Mouse (Mus musculus) liver (tissue): ENCODE results near the gene Prkd2.

Experiments used
- DNase-seq: peaks from one replicate; pipeline ENCODE4 v3.0.0-alpha.2; 2020; ENCODE audit warnings: mixed read lengths

Prkd2 gene

GRCm38 (mm10) chr7:16871600-16871999 lies 28.9 kb downstream of the Prkd2 start:
- DNase-seq = no peak

DNA sequence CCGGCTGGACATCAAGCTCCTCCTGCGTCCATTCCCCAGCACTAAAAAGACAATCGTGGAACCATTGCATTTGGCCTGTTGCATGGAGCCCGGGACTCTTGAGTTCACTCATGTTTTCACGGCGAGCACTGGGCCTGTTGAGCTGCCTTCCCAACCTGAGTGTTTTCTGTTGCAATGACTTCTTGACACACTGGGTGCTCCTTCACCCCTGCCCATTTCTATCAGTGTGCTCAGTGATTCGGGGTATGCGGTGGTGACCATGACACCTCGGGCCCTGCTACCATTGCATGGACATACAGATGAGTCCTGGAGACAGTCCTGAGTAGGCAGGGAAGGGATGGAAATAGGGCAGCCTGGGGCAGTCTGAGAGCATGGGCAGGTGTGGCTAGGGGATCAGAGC lies 29.8 kb downstream of the Prkd2 start:
- DNase-seq = no peak

DNA sequence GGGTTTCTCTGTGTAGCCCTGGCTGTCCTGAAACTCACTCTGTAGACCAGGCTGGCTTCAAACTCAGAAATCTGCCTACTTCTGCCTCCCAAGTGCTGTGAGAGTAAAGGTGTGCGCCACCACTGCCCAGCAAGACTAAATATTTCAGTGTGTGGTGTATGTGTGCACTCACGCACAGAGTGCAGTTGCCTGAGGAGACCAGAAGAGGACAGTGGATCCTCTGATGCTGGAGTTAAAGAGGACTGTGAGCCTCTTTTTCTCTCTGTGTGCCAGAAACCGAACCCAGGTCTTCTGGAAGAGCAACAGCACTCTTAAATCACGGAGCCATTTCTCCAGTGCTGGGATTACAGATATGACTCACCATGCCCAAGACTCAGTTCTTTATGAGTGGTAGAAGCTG lies 30.7 kb downstream of the Prkd2 start:
- DNase-seq = no peak

DNA sequence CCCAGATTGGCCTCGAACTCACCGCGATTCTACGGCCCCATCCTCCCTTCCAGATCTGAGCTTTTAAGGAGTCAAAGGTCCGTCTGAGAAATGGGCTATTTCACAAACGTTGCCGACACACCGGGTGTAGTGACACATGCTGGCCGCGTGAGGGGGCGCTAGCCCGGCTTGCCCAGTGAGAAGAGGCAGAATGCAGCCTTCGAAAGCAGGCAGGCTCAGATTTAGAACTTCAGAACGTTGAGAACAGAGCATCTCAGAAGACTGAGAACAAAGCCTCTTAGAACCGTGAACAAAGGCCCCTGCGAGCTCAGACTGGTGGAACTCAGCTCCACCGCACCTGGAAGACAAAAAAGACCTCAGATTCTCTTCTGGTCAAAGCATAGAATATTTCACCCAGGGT lies 31.5 kb downstream of the Prkd2 start:
- DNase-seq = peak; percentile 83

DNA sequence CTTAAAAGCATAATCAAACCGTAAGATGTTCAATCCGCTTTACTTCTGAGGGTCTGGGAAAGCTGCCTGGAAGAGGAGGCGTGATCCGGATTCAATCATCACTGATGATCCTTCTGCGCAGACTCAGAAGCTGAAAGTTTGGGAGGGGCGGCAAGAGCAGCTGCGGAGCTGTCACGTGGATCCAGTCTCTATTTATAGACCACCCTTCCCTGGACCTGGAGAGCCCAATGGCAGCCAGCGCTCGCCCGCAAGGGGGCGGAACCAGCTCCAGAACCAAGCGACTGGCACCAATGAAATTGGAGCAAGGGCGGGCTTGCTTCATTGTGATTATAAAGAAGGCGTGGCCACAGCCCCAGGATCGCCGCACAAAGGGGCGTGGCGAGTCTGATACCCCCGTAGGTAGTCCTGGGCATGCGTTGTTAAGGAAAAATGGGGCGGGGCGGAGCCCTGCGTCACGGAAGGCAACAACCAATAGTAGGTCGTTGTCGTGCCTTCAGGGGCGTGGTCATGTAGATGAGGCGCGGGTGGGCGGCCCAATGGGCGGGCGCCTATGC lies 32.1 kb downstream of the Prkd2 start:
- DNase-seq = peak; percentile 100

- no peak for DNase-seq
These were observed 32.4 kb downstream of the Prkd2 start, which contains the start of gene Dact3 for GRCm38 (mm10) chr7:16875310-16875325. Dact3 (plus strand) TSS chr7:16875317.

GRCm38 (mm10) chr7:16875326-16875725 lies 32.6 kb downstream of the Prkd2 start:
- no peak for DNase-seq

DNA sequence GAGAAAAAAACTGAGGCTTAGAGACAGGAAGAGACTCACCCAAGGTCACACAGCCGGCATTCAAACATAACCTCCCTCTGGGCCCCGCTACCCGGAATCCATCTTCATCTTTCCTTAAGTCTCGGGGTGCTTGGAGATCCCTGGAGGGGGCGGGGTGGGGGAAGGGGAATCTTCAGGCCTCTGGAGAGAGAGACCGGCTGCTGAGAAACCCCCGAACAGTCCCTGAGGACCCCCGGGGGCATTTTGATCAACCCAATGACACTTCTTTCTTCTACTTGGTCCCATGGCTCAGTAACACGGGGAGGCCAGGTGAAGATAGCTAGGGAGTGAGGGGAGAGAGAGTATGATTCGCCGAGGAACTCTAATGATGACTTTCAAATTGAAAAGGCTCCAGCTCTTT lies 33.3 kb downstream of the Prkd2 start:
- no peak for DNase-seq

GRCm38 (mm10) chr7:16876608-16877007 lies 33.9 kb downstream of the Prkd2 start:
- peak; percentile 50 for DNase-seq

DNA sequence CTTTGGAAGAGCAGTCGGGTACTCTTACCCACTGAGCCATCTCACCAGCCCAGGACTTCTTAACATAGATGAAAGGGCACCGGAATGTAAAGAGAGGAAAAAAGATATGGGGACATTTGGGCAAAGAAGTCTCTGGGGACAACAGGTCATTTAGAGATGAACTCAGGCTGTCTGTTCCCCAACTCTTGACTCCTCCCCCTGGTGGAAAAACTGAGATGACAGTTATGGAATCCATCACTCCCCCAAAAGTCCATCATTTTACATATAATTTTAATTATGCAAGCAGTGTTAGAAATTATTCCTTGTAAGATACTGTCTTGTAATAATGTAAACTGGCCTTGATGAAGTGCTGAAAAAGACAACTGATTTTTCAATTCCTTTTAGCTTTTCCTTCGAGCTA lies 35.0 kb downstream of the Prkd2 start:
- no peak for DNase-seq

- peak; percentile 56 for DNase-seq
These were observed 37.3 kb downstream of the Prkd2 start for GRCm38 (mm10) chr7:16879796-16880547.

DNA sequence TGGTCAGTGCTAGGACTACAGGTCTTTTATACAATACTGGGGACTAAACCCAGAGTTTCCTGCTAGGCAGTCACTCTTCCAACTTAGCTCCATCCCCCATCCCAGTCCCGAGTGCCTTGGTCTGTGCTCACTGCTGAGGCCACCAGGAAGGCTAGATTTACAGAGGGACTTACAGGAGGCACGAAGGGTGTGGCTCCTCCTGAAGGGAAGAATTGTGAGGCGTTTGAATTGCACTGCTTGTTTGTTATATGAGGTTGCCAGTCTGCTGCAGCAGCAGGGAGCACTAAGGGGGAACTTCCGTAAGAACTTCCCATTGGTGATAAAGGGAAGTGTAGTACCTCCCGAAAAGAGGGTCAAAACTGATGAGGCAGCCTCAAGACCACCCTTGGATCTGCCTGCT lies 37.9 kb downstream of the Prkd2 start:
- DNase-seq = no peak

DNA sequence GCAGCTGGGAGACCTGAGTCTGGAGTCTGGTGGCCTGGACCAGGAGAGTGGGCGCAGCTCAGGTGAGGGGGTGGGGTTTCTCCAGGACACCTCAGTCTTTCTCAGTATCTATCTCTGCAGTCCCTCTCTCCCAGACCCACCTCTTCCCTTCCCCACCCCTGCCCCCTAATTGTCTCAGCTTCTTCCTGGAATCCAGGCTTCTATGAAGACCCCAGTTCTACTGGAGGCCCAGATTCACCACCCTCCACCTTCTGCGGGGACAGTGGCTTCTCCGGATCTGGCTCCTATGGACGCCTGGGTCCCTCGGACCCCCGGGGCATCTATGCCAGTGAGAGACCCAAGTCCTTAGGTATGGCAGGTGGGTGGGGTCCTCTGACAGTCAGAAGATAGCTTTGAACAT lies 40.5 kb downstream of the Prkd2 start:
- no peak for DNase-seq

GRCm38 (mm10) chr7:16884334-16884733 lies 41.6 kb downstream of the Prkd2 start:
- DNase-seq = no peak

GRCm38 (mm10) chr7:16885271-16885776 lies 42.6 kb downstream of the Prkd2 start:
- no peak for DNase-seq

- no peak for DNase-seq
These were observed 43.2 kb downstream of the Prkd2 start for GRCm38 (mm10) chr7:16885905-16886304.

DNA sequence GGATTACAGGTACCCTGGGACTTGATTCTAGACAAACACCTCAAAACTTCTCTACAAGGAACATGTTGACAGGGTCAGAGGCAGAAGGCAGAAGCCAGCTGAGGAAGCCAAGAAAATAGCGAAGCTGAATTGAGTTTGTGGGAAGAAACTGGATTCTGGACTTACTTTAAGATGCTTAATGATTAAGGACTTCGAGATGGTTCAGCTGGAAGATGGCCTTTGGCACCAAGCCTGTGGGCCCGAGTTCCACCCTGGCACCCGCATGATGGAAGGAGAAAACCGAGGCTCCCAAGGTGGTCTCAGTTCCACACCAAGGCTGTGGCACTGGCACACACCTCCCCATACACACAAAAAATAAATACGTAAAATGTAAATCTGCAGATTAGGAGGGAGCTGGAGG lies 47.8 kb downstream of the Prkd2 start:
- DNase-seq = no peak

GRCm38 (mm10) chr7:16890944-16891343 lies 48.2 kb downstream of the Prkd2 start:
- peak; percentile 75 for DNase-seq

DNA sequence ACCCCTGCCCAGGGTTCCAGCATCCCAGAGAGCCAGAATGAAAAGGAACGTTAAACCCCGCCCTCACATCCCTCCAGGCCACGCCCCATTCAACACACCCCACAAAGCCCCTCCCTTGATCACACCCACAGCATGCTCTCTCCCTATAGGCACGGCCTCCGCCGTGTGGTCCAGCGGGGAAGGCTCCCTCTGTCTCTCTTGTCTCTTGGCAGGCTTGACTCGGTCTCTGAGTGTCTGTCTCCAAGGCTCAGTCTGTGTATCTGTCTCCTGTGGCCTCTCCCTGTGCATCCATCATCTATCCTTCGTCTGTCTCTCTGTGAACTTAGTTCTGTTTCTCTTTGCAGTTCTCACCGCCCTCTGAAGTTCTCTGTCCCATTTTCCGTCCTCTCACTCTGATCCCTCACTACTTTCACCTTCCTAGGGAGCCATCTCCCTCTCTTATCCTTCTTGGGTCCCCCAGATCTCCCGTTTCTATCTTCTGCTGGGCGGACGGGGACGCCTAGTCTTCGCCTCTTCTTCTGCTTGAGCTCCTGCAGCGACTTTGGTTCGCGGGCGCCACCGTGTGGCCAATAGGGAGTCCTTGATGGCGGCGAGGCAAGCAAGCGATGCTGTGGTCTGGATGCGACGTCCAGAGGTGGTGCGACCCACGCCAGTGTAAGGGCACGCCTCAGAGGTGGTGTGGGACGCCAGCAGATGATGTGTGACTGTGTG lies 49.1 kb downstream of the Prkd2 start, which contains the start of gene Gng8:
TSS of gene Gng8 (plus strand) at position 146 of the 711 bp plus-strand sequence.
- DNase-seq = peak; percentile 87

DNA sequence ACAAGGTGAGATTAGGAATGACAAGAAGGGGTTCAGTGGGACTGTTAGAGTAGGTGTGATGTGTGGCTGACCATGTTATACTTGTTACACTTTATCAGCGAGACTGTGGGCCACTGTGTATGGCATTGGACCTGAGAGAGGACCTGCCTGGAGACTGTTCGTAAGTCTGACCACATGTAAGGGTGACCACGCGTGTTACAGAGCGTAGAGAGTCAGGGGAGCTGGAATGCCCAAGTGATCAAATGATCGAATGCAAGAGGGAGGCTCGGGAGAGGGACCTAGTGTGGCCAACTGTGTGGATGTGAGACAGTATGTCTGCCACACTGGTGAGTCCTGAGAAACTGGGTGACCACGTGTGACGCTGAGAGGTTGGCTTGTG lies 49.6 kb downstream of the Prkd2 start:
- DNase-seq = no peak

GRCm38 (mm10) chr7:16893612-16894011 lies 50.9 kb downstream of the Prkd2 start:
- DNase-seq = no peak

DNA sequence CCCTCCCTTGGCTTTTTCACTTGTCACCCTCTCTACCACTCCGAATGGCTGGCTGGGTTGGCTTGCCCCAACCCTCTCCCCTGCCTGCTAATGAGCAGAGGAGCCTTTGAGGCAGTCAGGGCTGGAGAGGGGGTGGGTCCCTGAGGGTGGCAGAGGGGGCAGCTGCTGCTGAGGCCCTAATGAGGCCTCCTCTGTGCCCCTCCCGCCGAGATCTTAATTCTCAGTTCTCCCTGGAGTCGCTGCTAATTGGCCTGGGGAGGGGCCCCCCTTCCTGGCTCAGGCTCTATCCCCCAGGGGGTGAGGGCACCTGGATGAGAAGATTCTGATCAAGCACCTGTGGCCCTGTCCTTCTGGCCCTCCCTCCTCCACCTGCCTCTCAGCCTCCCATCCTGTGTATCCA lies 51.6 kb downstream of the Prkd2 start:
- no peak for DNase-seq

DNA sequence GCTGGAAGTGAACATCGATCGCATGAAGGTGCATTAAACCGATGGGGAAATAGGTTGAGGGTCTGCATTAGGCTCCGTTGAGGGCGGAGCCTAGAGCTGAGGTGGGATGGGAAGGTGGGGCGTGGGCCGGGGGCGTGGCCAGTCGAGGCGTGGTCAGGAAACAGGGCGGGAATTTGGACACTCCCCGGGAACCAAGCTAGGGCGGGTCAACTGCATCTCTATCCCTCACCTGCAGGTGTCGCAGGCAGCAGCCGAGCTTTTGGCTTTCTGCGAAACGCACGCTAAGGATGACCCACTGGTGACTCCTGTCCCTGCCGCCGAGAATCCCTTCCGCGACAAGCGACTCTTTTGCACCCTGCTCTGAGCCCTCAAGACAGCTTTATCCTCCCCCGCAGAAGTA lies 52.3 kb downstream of the Prkd2 start:
- DNase-seq = peak; percentile 76

DNA sequence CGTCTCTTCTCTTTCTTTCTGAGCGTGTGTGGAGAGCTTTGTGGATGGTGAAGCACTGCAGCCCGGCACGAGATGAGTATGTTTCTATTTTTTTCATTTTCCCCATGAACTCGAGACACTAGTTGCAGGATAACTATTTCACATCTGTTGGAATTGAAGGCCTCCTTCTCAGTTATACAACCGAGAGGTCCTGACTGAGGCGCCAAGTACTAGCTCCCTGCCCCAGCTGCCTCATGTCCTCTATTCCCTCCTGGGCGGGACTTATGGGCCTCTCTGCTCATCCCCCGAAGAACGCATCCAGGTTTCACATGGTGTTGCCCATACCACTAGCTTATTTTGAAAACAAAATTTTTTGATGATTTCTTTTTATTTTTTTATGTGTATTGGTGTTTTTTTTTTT lies 52.8 kb downstream of the Prkd2 start:
- no peak for DNase-seq

DNA sequence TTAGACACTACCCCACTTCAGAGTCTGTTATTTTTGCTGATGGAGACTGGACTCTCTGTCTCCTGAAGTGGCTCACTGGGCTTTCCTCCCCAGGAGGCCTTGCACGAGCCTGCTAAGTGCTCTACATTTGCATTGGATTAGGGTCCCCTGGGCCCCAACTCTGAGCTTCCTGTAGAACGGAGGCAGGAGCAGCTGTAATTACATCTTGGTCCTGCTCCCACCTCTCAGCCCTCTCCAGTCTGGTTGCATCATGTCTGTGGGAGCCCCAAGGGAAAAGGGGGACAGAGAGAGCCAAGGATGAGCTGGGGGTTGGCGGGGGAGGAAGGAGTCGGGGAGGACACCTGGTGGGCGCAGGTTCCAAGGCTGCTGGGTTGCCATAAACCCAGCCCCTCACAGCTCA lies 57.8 kb downstream of the Prkd2 start:
- no peak for DNase-seq
